Mouse (Mus musculus) v-Abl transformed pro-B cells (cell line): ENCODE data around the gene Cobl.

Experiments used
- in situ Hi-C, 2 experiments: fragments of 400-800 bp; cut with MboI; formaldehyde crosslinking; loops; one replicate each; pipeline ENCODE4 v1.15.1; 2025; ENCODE audit not compliant: unreplicated experiment in 2 of 2

The Cobl gene

GRCm38 (mm10) chr11:12315670-12316069, 149.1 kb downstream of the Cobl start:
- in situ Hi-C loops: no loop called here

GRCm38 (mm10) chr11:12314278-12315043, 150.3 kb downstream of the Cobl start:
- in situ Hi-C loops: no loop called here

GRCm38 (mm10) chr11:12311419-12311818, 153.3 kb downstream of the Cobl start:
- in situ Hi-C loops: no loop called here

- in situ Hi-C loops: no loop called here
Observed at GRCm38 (mm10) chr11:12309423-12310023, 155.2 kb downstream of the Cobl start.

- in situ Hi-C loops: no loop called here
Observed at GRCm38 (mm10) chr11:12304879-12305278, 159.9 kb downstream of the Cobl start.

- in situ Hi-C loops: loop anchor here (25.0 kb wide), 2 partner anchors 488 to 863 kb away; partner anchors contain the start of gene Fignl1 (in 1 of the 2)
Observed at GRCm38 (mm10) chr11:12299701-12300446, 164.9 kb downstream of the Cobl start.

GRCm38 (mm10) chr11:12291654-12291935, 173.2 kb downstream of the Cobl start:
- in situ Hi-C loops: loop anchor here (25.0 kb wide), 2 partner anchors 479 to 854 kb away; partner anchors contain the start of gene Fignl1 (in 1 of the 2)

- in situ Hi-C loops: loop anchor here (25.0 kb wide), 2 partner anchors 479 to 854 kb away; partner anchors contain the start of gene Fignl1 (in 1 of the 2)
Observed at GRCm38 (mm10) chr11:12290911-12291653, 173.7 kb downstream of the Cobl start.

GRCm38 (mm10) chr11:12285319-12286021, 179.3 kb downstream of the Cobl start:
- in situ Hi-C loops: loop anchor here (10.0 to 25.0 kb wide), 3 partner anchors 471 to 848 kb away; partner anchors contain the start of gene Fignl1 (in 1 of the 2)

- in situ Hi-C loops: loop anchor here (10.0 to 25.0 kb wide), 3 partner anchors 466 to 843 kb away; partner anchors contain the start of gene Fignl1 (in 1 of the 2)
Observed at GRCm38 (mm10) chr11:12280711-12281110, 184.0 kb downstream of the Cobl start.

GRCm38 (mm10) chr11:12274276-12274675, 190.5 kb downstream of the Cobl start:
- in situ Hi-C loops: no loop called here

GRCm38 (mm10) chr11:12273726-12274125, 191.0 kb downstream of the Cobl start:
- in situ Hi-C loops: no loop called here

GRCm38 (mm10) chr11:12258411-12258810, 206.3 kb downstream of the Cobl start:
- in situ Hi-C loops: no loop called here

- in situ Hi-C loops: no loop called here
Observed at GRCm38 (mm10) chr11:12257324-12258118, 207.2 kb downstream of the Cobl start.

GRCm38 (mm10) chr11:12245327-12245915, 219.3 kb downstream of the Cobl start:
- in situ Hi-C loops: no loop called here

- in situ Hi-C loops: no loop called here
Observed at GRCm38 (mm10) chr11:12236341-12236740, 228.4 kb downstream of the Cobl start.

GRCm38 (mm10) chr11:12234876-12235275, 229.9 kb downstream of the Cobl start:
- in situ Hi-C loops: no loop called here

- in situ Hi-C loops: no loop called here
Observed at GRCm38 (mm10) chr11:12234126-12234525, 230.6 kb downstream of the Cobl start.

- in situ Hi-C loops: no loop called here
Observed at GRCm38 (mm10) chr11:12232743-12233125, 232.0 kb downstream of the Cobl start.
